Mouse (Mus musculus) gastrocnemius, postnatal 10 days (tissue): Measurements from ENCODE around the gene Mmd. TPM values are rescaled to one million over a fixed set of nuclear protein-coding genes. Genes with fewer than 3 reads are reported as not detected.

Experiments used
- DNase-seq: peaks from one replicate; pipeline ENCODE4 v3.0.0; 2021; ENCODE audit warnings: mixed read lengths
- long read RNA-seq, 2 experiments: library from polyadenylated mRNA; stranded (forward); transcript quantifications; one replicate each; pipeline ENCODE4 v2.0.0; 2021
- total RNA-seq, 2 experiments: library from RNA; stranded (reverse); gene quantifications; 2 replicates each; pipeline ENCODE4 v1.2.3; 2021

Gene Mmd
- total RNA-seq = 10 to 100 TPM; 14.5 to 18.7 TPM
- long read RNA-seq, experiment 1, transcript Mmd-201 (7 exons, 2,677 nt) = major isoform, 11 of 14 reads
- long read RNA-seq, experiment 1, partial matches to known transcripts = 2 of 14 reads
- long read RNA-seq, experiment 1, other reads (novel, unspliced or antisense) = 1 of 14 reads
- long read RNA-seq, experiment 2, transcript Mmd-201 (7 exons, 2,677 nt) = major isoform, 10 of 18 reads
- long read RNA-seq, experiment 2, partial matches to known transcripts = 1 of 18 reads
- long read RNA-seq, experiment 2, other reads (novel, unspliced or antisense) = 7 of 18 reads

GRCm38 (mm10) chr11:90249025-90249650 is at the start of gene Mmd:
Mmd (plus strand) TSS chr11:90249456.
- DNase-seq = peak; percentile 95

DNA sequence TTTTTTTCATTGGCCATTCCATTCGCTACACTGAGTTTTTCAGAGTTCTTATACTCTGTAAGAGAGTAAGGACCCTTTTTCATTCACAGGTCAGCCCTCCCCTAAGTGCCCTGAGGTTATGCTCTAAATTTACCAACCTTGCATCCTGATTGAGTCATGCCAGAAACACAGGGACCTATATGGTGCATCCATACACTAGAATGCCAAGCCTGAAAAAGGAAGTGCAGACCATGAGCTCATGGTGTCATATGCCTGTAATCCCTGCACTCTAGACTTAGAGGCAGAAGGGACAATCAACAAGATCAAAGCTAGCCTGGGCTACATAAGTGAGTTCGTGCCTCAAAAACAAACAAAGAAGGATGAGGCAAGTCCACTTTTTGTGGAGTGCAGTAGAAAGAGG is 48.4 kb upstream of the Mmd start:
- DNase-seq = no peak

GRCm38 (mm10) chr11:90214246-90214645 is 35.0 kb upstream of the Mmd start:
- DNase-seq = no peak

GRCm38 (mm10) chr11:90220022-90220645 is 29.1 kb upstream of the Mmd start:
- no peak for DNase-seq

DNA sequence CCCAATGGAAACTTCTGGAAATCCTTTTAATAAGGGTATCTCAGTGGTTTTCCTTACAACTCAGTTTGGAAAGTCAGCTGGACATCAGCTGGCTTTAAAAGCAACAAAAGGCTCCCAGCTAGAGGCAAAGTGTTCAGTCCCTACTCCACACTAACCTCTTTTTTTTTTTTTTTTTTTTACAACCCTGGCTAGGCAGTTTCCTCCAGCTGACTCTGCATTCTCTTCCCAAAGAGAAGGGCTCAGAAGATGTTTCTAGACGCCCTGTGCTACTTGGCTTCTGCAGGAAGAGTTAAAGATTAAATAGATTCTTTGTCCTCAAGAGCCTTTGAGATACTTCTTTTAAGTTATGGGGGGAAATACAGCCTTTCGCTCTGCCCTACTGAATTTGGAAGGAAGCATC is 28.5 kb upstream of the Mmd start:
- no peak for DNase-seq

DNA sequence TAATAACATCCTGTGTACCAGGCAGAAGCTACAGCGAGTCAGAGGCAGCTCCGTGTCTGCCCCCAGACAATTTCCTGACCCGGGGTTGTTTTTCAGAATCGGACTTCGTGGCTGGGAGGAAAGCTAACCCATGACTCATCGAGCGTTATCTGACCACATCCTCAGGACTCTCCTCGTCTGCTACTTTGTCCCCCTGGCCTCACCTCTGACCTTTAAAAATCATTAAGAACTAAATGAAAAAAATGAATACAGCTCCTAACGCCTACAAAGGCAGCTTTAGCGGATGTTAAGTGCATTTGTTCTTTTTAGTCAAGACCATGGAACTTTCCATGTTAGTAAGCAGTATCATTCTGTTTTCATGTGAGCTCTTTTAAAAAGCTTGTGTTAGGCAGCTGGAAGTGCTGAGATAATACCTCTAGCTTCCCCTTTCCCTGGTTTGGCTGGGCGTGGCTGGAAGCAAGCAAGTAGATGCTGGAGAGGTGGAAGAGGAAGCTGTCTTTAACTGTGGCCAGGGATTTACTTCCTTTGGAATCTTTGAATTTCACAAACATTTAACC is 24.3 kb upstream of the Mmd start:
- no peak for DNase-seq

DNA sequence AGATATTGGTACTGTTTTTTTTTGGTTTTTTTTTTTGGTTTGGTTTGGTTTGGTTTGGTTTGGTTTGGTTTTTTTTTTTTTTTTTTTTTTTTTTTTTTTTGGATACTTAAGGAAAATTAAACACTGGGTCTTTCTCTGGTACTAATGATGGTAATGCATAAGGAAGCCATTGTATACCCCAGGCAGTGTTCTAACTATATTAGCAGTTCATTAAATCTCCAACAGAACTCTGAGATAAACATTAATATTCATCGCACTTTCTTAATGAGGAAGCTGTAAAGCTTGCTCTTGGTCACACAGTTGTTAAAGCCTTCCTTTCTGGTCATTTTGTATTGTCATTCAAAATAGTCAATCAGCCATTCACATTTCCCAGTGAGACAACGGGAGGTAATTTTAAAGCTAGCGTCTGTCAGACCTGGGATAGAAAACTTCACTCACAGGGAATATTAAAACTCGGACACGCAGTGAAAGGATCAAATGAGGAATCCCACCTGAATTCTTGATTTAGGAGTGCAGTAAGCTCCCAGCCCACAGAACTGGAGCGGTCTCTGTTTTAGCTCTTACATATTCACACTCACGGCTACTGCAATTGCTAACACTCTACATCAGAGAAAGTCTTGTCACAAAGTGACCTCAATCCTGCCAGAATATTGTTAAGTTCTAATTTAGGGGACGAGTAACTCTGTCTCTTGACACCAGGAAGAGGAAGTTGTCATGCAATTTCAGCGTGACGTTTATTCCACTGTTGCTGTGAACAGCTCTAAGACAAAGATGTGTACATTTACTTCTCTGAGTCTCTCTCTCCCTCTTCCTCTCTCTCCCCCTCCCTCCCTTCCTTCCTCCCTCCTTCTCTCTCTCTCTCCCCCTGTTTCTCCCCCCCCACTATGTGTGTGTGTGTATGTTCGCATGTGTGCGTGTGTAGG is 22.0 kb upstream of the Mmd start:
- no peak for DNase-seq

DNA sequence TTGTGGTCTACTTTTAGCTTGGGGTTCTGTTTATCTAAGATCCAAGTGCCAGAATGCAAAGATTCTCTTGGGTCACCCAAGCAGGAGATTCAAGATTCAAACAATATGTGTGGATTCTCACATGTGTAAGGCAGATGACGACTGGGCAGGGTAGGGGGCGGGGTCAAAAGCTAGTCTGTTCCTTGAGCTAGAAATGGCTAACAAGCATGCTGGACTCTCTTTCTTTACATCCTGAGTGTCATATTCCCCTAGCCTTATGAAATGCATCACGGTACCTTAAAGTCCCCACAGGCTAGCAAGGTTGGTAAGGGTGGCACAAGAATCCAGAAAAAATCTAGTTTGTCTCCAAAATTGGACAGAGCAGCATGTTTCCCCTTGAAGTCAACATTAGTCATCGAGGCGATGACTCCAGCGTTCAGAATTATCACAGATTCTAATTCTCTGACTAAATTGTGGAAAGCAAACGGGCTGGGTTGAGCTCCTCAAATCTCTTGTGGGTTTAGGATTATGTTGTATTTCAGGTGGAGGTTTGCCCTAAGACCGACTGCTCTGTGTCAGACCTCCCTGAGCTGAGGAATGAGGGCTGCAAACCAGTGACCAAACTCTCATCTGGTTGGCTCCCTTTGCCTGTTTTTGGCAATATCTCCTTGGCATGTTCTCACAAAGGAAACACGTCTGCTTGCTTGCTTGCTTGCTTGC is 20.9 kb upstream of the Mmd start:
- DNase-seq = no peak

GRCm38 (mm10) chr11:90229800-90230199 is 19.5 kb upstream of the Mmd start:
- DNase-seq = no peak

GRCm38 (mm10) chr11:90230671-90231070 is 18.6 kb upstream of the Mmd start:
- no peak for DNase-seq

- no peak for DNase-seq
Measured at GRCm38 (mm10) chr11:90231631-90232030, 17.6 kb upstream of the Mmd start.

- DNase-seq = no peak
Measured at GRCm38 (mm10) chr11:90232685-90233084, 16.6 kb upstream of the Mmd start.

DNA sequence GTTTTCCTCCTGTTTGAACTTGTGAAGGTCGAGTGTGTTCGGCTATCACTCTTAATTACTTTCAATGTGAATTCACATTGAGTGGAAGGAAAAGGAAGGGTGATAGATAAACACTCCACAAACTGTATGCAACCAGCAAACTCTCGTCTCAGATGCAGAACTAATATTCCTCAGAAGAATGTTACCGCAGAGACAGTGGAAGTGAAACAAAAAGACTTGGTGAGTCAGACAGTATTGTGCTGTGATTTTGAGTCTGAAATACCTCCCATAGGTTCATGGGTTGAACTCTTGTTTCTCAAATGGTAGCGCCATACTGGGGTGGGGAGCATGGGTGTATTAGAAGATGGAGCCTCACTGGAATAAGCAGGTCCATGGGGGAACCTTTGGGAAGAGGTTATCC is 14.0 kb upstream of the Mmd start:
- no peak for DNase-seq

GRCm38 (mm10) chr11:90237616-90238015 is 11.6 kb upstream of the Mmd start:
- DNase-seq = no peak

- DNase-seq = no peak
Measured at GRCm38 (mm10) chr11:90238657-90239056, 10.6 kb upstream of the Mmd start.

DNA sequence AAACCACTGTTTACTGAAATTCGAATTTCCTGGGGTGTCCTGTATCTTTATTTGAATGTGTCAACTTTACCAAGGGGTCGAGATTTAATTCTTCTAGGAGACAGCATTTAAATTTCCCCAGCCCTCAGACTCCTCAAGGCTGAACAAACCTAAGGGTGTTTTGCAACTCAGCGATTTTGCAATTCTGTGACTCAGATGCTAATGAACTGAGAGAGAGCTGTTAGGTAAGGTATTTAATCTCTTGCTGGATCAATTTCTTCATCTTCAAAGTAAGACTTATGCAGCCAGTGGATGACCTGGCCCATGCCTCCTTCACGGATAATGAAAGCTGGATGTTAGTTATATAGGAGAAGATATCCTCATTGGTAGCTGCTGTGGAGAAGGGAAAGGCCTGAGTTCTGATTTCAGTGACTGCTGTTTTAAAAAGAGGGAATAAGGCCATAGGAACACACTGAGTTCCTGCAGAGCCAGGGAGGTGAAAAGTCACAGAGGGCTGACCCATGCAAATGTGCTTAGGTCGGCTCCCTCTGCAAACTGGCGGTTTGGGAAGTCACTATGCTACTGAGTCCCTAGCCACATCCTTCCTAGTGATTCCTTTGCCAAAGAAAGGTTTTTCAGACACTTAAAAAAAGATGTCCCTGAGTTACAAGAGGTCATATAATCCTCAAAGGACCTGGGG is 8.5 kb upstream of the Mmd start:
- no peak for DNase-seq

GRCm38 (mm10) chr11:90241874-90242273 is 7.4 kb upstream of the Mmd start:
- no peak for DNase-seq

GRCm38 (mm10) chr11:90243300-90243699 is 6.0 kb upstream of the Mmd start:
- no peak for DNase-seq

- DNase-seq = no peak
Measured at GRCm38 (mm10) chr11:90245630-90246029, 3.6 kb upstream of the Mmd start.

GRCm38 (mm10) chr11:90246676-90247075 is 2.6 kb upstream of the Mmd start:
- DNase-seq = no peak

DNA sequence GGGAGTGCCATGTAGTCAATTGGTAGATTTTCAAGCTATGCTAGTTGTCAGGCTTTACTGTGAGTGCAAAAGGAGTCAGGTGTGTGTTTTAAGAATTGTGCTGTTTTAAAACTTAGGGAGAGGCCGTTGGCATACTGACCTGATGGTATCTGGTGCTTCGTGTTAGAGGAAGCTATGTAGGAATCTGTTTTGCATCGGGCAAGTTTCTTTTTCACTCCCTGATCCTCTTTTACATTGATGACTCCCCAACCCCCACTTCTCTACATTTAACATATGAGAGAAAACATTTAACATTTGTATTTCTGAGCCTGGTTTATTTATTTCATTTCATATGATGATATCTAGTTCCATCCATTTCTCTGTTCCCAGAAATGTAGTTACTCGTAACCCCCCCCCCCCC is 1.5 kb upstream of the Mmd start:
- no peak for DNase-seq
